Mouse (Mus musculus): ENCODE measurements around the gene Tsen2. TPM values are rescaled to one million over a fixed set of nuclear protein-coding genes. Genes with fewer than 3 reads are reported as not detected.

The Tsen2 gene
- polyA plus RNA-seq, 1 experiment from 2014 or later: 18.5 TPM

- Histone ChIP-seq H3K36me3 (ENCODE audit: insufficient read depth, low read length) (no peaks in the 10 kb centered on the region), H3K27me3 (ENCODE audit: insufficient read depth, low read length) (no peaks in the 10 kb centered on the region), H3K9ac (ENCODE audit: low read depth, low read length) (no peak overlapping the region), H3K4me3 (replicated peaks; ENCODE audit: low read depth, low read length) (no peak overlapping the region), H3K4me1 (replicated peaks; ENCODE audit: insufficient read depth, low read length) (0 out of 2 replicates have a peak, but pooled peaks cover 7% of the 10 kb centered on the region), H3K9me3 (replicated peaks; ENCODE audit: low read length) (no peaks in the 10 kb centered on the region), H3K27ac (no peak overlapping the region), H3K4me2 (ENCODE audit: low read length) (no peak overlapping the region)
- no peak for ATAC-seq (replicated peaks; ENCODE audit: low FRiP score, low read depth)
- no peak for DNase-seq (ENCODE audit: low spot score)
- 91% methylated on average over 4 of the region's 4 CpGs for WGBS
- TF ChIP-seq CTCF (IDR thresholded peaks at IDR 0.05; ENCODE audit: low read depth): no peak
Measured at GRCm38 (mm10) chr6:115528372-115528771, 16.1 kb upstream of the Tsen2 start.

DNA sequence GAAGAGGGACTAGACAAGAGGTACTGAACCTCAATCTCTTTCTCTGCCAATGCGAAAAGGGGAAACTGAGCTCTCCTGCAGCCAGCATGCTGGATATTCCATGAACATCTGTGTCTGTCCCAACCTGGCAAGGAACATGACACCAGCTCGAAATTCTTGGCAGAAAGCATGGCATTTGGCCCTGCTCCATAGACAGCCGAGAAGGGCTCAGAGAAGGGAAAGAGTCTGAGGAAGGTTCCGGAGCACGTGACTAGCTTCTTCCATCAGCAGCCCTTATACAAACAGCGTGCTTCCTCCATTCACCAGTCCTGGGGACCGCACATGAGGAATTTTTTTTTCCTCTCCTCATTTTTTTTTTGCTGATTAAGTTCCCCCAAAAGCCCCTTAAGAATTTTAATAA lies 9.8 kb upstream of the Tsen2 start:
- Histone ChIP-seq H3K9me3 (replicated peaks; ENCODE audit: low read length) (no peaks in the 10 kb centered on the region), H3K4me3 (replicated peaks; ENCODE audit: low read depth, low read length) (no peak overlapping the region), H3K9ac (ENCODE audit: low read depth, low read length) (no peak overlapping the region), H3K27ac (no peak overlapping the region), H3K4me1 (replicated peaks; ENCODE audit: insufficient read depth, low read length) (no peaks in the 10 kb centered on the region), H3K36me3 (ENCODE audit: insufficient read depth, low read length) (no peaks in the 10 kb centered on the region), H3K4me2 (ENCODE audit: low read length) (no peak overlapping the region), H3K27me3 (ENCODE audit: insufficient read depth, low read length) (no peaks in the 10 kb centered on the region)
- ATAC-seq (replicated peaks; ENCODE audit: low FRiP score, low read depth) (no peak), DNase-seq (ENCODE audit: low spot score) (peak; percentile 60)
- no peak for TF ChIP-seq CTCF (IDR thresholded peaks at IDR 0.05; ENCODE audit: low read depth)
- WGBS: 57% methylated on average over 7 of the region's 7 CpGs

GRCm38 (mm10) chr6:115536169-115536568 lies 8.3 kb upstream of the Tsen2 start:
- no peaks in the 10 kb centered on the region for H3K4me1 ChIP-seq (replicated peaks; ENCODE audit: insufficient read depth, low read length)
- H3K36me3 ChIP-seq (ENCODE audit: insufficient read depth, low read length): no peaks in the 10 kb centered on the region
- no peak overlapping the region for H3K9ac ChIP-seq (ENCODE audit: low read depth, low read length)
- no peak overlapping the region for H3K4me3 ChIP-seq (replicated peaks; ENCODE audit: low read depth, low read length)
- H3K27me3 ChIP-seq (ENCODE audit: insufficient read depth, low read length): no peaks in the 10 kb centered on the region
- ATAC-seq (replicated peaks; ENCODE audit: low FRiP score, low read depth) (no peak), DNase-seq (ENCODE audit: low spot score) (no peak)
- no peak overlapping the region for H3K4me2 ChIP-seq (ENCODE audit: low read length)
- TF ChIP-seq CTCF (IDR thresholded peaks at IDR 0.05; ENCODE audit: low read depth): no peak
- H3K27ac ChIP-seq: no peak overlapping the region
- no peaks in the 10 kb centered on the region for H3K9me3 ChIP-seq (replicated peaks; ENCODE audit: low read length)
- 85% methylated on average over 4 of the region's 4 CpGs for WGBS

- Histone ChIP-seq H3K4me3 (replicated peaks; ENCODE audit: low read depth, low read length) (no peak overlapping the region; the same call in 1 of the 2 replicates), H3K9me3 (replicated peaks; ENCODE audit: low read length) (no peaks in the 10 kb centered on the region), H3K9ac (ENCODE audit: low read depth, low read length) (peak overlapping the region; percentile 41; the same call in 1 of the 2 replicates), H3K36me3 (ENCODE audit: insufficient read depth, low read length) (no peaks in the 10 kb centered on the region), H3K4me2 (ENCODE audit: low read length) (peak overlapping the region; percentile 54), H3K27ac (no peak overlapping the region), H3K27me3 (ENCODE audit: insufficient read depth, low read length) (no peaks in the 10 kb centered on the region), H3K4me1 (replicated peaks; ENCODE audit: insufficient read depth, low read length) (0 out of 2 replicates have a peak, but pooled peaks cover 2% of the 10 kb centered on the region)
- peak; percentile 64 for ATAC-seq (replicated peaks; ENCODE audit: low FRiP score, low read depth)
- peak; percentile 98 for TF ChIP-seq CTCF (IDR thresholded peaks at IDR 0.05; ENCODE audit: low read depth)
- DNase-seq (ENCODE audit: low spot score): peak; percentile 89
- 20% methylated on average over 26 of the region's 26 CpGs for WGBS
Measured at GRCm38 (mm10) chr6:115538645-115539429, 5.6 kb upstream of the Tsen2 start.

DNA sequence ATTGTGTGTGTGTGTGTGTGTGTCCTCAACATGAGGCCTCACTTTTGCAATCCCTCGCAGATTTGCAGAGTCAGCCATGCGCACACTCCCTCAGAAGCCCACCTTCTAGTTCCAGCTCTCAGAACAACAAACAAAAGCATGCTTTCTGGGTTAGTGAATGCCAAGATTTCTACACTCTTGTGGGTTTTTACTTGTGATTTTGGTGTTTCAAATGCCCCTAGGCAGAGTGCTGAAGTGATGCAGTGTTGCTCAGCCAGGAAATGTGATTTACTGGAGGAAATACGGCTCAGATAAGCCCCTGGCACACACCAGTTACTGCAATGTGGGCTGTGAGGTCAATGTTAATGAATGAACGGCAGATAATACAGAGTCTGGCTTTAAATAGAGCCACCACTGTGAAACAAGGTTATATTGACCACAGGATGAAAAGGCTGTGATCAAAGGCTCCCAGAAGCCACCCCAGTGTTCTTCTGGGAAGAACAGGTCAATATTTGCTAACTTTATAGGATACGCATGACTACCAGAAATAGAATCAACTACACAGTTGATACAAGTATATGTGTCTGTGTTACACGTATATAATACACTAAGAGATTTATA lies 2.7 kb upstream of the Tsen2 start:
- Histone ChIP-seq H3K4me2 (ENCODE audit: low read length) (no peak overlapping the region), H3K9ac (ENCODE audit: low read depth, low read length) (no peak overlapping the region), H3K4me3 (replicated peaks; ENCODE audit: low read depth, low read length) (no peak overlapping the region), H3K36me3 (ENCODE audit: insufficient read depth, low read length) (no peaks in the 10 kb centered on the region), H3K4me1 (replicated peaks; ENCODE audit: insufficient read depth, low read length) (0 out of 2 replicates have a peak, but pooled peaks cover 7% of the 10 kb centered on the region), H3K27ac (0 out of 2 replicates have a peak overlapping the region, but pooled peaks have one; percentile 15), H3K9me3 (replicated peaks; ENCODE audit: low read length) (no peaks in the 10 kb centered on the region), H3K27me3 (ENCODE audit: insufficient read depth, low read length) (no peaks in the 10 kb centered on the region)
- no peak for TF ChIP-seq CTCF (IDR thresholded peaks at IDR 0.05; ENCODE audit: low read depth)
- 36% methylated on average over 6 of the region's 6 CpGs for WGBS
- ATAC-seq (replicated peaks; ENCODE audit: low FRiP score, low read depth): no peak
- no peak for DNase-seq (ENCODE audit: low spot score)

DNA sequence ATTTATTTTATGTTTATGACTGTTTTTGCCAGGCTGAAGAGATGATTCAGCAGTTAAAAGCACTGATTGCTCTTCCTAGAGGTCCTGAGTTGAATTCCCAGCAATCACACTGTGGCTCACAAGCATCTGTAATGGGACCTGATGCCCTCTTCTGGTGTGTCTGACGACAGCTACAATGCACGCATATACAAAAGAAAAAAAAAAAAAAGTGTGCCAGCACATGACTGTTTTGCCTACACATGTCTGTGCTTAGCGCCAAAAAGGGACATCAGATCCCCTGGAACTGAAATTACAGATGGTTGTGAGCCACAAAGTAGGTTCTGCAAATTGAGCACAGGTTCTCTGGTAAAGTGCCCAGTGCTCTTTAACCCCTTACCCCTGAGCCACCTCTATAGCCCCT lies 2.1 kb upstream of the Tsen2 start:
- H3K4me1 ChIP-seq (replicated peaks; ENCODE audit: insufficient read depth, low read length): 0 out of 2 replicates have a peak, but pooled peaks cover 7% of the 10 kb centered on the region
- 53% methylated on average over 3 of the region's 3 CpGs for WGBS
- H3K36me3 ChIP-seq (ENCODE audit: insufficient read depth, low read length): no peaks in the 10 kb centered on the region
- H3K4me2 ChIP-seq (ENCODE audit: low read length): no peak overlapping the region
- H3K9me3 ChIP-seq (replicated peaks; ENCODE audit: low read length): no peaks in the 10 kb centered on the region
- peak; percentile 16; the same call in 1 of the 2 replicates for TF ChIP-seq CTCF (IDR thresholded peaks at IDR 0.05; ENCODE audit: low read depth)
- ATAC-seq (replicated peaks; ENCODE audit: low FRiP score, low read depth) (no peak), DNase-seq (ENCODE audit: low spot score) (no peak)
- no peak overlapping the region for H3K27ac ChIP-seq
- no peak overlapping the region for H3K4me3 ChIP-seq (replicated peaks; ENCODE audit: low read depth, low read length)
- H3K27me3 ChIP-seq (ENCODE audit: insufficient read depth, low read length): no peaks in the 10 kb centered on the region
- no peak overlapping the region for H3K9ac ChIP-seq (ENCODE audit: low read depth, low read length)

Data from kidney, postnatal 0 days (tissue).